Mouse (Mus musculus) erythroblast, embryonic 14.5 days (primary cell): ENCODE data around the gene Tfeb.

Experiments used
- GATA1 ChIP-seq: IDR thresholded peaks from 2 replicates; pipeline ENCODE4 v1.6.1; 2012; ENCODE audit warnings: low read length, inconsistent platforms, mixed read lengths
- TAL1 ChIP-seq: IDR thresholded peaks from 3 replicates; pipeline ENCODE4 v1.6.1; 2012; ENCODE audit warnings: low read length, inconsistent platforms, mixed read lengths

GRCm38 (mm10) chr17:47811265-47811800, 74.5 kb downstream of the Tfeb start:
- TF ChIP-seq TAL1 (no peak), GATA1 (no peak)
